Comparison of ENCODE assay signal across 9 mouse cellular contexts in the genomic region with DNA sequence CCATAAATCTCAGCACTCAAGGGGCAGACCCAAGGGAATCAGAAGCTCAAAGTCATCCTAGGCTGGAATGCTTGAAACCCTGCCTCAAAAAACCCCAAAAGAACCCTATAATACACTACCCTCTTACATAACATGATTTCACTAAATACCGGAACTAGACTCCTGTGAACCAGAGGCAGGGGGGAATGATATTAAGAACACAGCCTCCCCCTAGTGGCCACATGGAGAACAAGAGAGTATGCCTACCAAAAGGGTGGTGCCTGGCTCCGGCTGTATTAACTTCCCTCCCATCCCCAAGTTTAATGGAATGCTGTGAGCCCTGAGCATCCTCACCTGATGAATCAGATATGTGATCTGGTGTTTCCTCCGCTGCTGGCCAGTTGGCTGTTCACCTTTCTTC. TPM values are rescaled to one million over a fixed set of nuclear protein-coding genes. Genes with fewer than 3 reads are reported as not detected.
A peak's percentile ranks its signal among the peaks of the same experiment; 100 is the strongest.
DNase-seq lines count a peak whose midpoint lies in the region; ATAC-seq and TF ChIP-seq lines count a peak whose summit lies in the region.
"Had no signal": no experiment of that assay in that cellular context is flagged by ENCODE, and none has a peak within 500 bp of the region (broad histone marks: within the 10 kb centered on the region; RNA-seq: fewer than 3 reads in every experiment).

No protein-coding gene starts in this region.

- H3K4me3 ChIP-seq in heart, adult 2 months, result no peak overlapping the region
- H3K4me3 ChIP-seq in heart, embryonic 11.5 days (ENCODE audit: low read depth, low read length), result no peak overlapping the region
- H3K4me3 ChIP-seq in forebrain, embryonic 12.5 days (replicated peaks), result no peak overlapping the region
- no peak overlapping the region for H3K4me3 ChIP-seq in hindbrain, embryonic 14.5 days (replicated peaks; ENCODE audit: low read length)
- H3K4me3 ChIP-seq: neural tube, embryonic 12.5 days had no signal

- ATAC-seq in heart, embryonic 11.5 days (replicated peaks; ENCODE audit: insufficient number of reproducible peaks, low FRiP score, low TSS enrichment), result no peak
- ATAC-seq in forebrain, embryonic 12.5 days (ENCODE audit: low FRiP score), result peak; percentile 39; the same call in 1 of the 2 replicates
- peak; percentile 53; the same call in 1 of the 2 replicates for ATAC-seq in hindbrain, embryonic 14.5 days (ENCODE audit: low FRiP score)
- peak; percentile 73 for ATAC-seq in megakaryocyte-erythroid progenitor cell, adult 5-6 weeks (replicated peaks; ENCODE audit: low FRiP score, low TSS enrichment, poor library complexity, severe bottlenecking)

- no peaks in the 10 kb centered on the region for H3K79me2 ChIP-seq in heart, adult 2 months (replicated peaks; ENCODE audit: control insufficient read depth, insufficient read depth, low read length)

- intact Hi-C loops in heart, adult 2 months (cut with DNase I), result no loop called here

- no peak for TF ChIP-seq EP300 in heart, adult 2 months (IDR thresholded peaks at IDR 0.05; ENCODE audit: insufficient read depth, low read depth, low read length)

- peaks cover 15% of the 10 kb centered on the region for H3K36me3 ChIP-seq in heart, adult 2 months (ENCODE audit: control insufficient read depth, insufficient read depth, low read length)
- peaks cover 28% of the 10 kb centered on the region for H3K36me3 ChIP-seq in heart, embryonic 11.5 days (ENCODE audit: control insufficient read depth, insufficient read depth, low read length)
- peaks cover 76% of the 10 kb centered on the region for H3K36me3 ChIP-seq in forebrain, embryonic 12.5 days (replicated peaks)
- H3K36me3 ChIP-seq in hindbrain, embryonic 14.5 days (replicated peaks; ENCODE audit: control insufficient read depth, insufficient read depth), result peaks cover 68% of the 10 kb centered on the region

- H3K4me2 ChIP-seq in heart, embryonic 11.5 days, result no peak overlapping the region
- no peak overlapping the region for H3K4me2 ChIP-seq in forebrain, embryonic 12.5 days
- no peak overlapping the region for H3K4me2 ChIP-seq in hindbrain, embryonic 14.5 days (replicated peaks)
- H3K4me2 ChIP-seq: neural tube, embryonic 12.5 days had no signal

- 26% methylated on average over 3 of the region's 3 CpGs for WGBS in heart, adult 2 months
- 38% methylated on average over 3 of the region's 3 CpGs for WGBS in heart, embryonic 11.5 days (ENCODE audit: insufficient replicate concordance)
- WGBS in forebrain, embryonic 12.5 days, result 30% methylated on average over 3 of the region's 3 CpGs
- 26% methylated on average over 3 of the region's 3 CpGs for WGBS in hindbrain, embryonic 14.5 days

- H3K9ac ChIP-seq in heart, adult 2 months (ENCODE audit: low read depth, low read length), result peak overlapping the region; percentile 27; the same call in 1 of the 2 replicates
- H3K9ac ChIP-seq in heart, embryonic 11.5 days (ENCODE audit: low read depth, low read length), result no peak overlapping the region
- H3K9ac ChIP-seq in forebrain, embryonic 12.5 days, result no peak overlapping the region
- H3K9ac ChIP-seq in hindbrain, embryonic 14.5 days, result no peak overlapping the region
- H3K9ac ChIP-seq: neural tube, embryonic 12.5 days had no signal

- no peak overlapping the region for H3K27ac ChIP-seq in heart, adult 2 months
- no peak overlapping the region for H3K27ac ChIP-seq in heart, embryonic 11.5 days (ENCODE audit: low read depth, low read length)
- no peak overlapping the region for H3K27ac ChIP-seq in forebrain, embryonic 12.5 days
- no peak overlapping the region for H3K27ac ChIP-seq in hindbrain, embryonic 14.5 days
- H3K27ac ChIP-seq: neural tube, embryonic 12.5 days had no signal

- peak; percentile 51 to 62 for DNase-seq in heart, adult 2 months
- peak; percentile 35 for DNase-seq in c-Kit-negative CD71-positive TER-119-positive erythroid progenitor cells, embryonic 14.5 days (ENCODE audit: low read depth, low spot score)
- DNase-seq in hindbrain, embryonic 14.5 days (ENCODE audit: low spot score), result peak; percentile 73
- peak; percentile 51 to 67 for DNase-seq in layer of hippocampus, postnatal 25 days (ENCODE audit: extremely low spot score in 1 of 2, low spot score in 1 of 2)
- DNase-seq in skeletal muscle tissue, adult 2 months (ENCODE audit: low read depth, low spot score), result peak; percentile 65

- no peaks in the 10 kb centered on the region for H3K9me3 ChIP-seq in heart, embryonic 11.5 days (replicated peaks; ENCODE audit: control insufficient read depth, low read length)
- no peaks in the 10 kb centered on the region for H3K9me3 ChIP-seq in forebrain, embryonic 12.5 days
- H3K9me3 ChIP-seq in hindbrain, embryonic 14.5 days (ENCODE audit: control insufficient read depth, low read length), result no peaks in the 10 kb centered on the region
- H3K9me3 ChIP-seq: neural tube, embryonic 12.5 days had no signal

- TF ChIP-seq POLR2A in heart, adult 2 months (IDR thresholded peaks at IDR 0.05; ENCODE audit: insufficient read depth, low read depth, low read length), result no peak

- peak; percentile 92 for TF ChIP-seq CTCF in heart, adult 2 months (IDR thresholded peaks at IDR 0.05)

- H3K27me3 ChIP-seq in heart, adult 2 months (ENCODE audit: control insufficient read depth, insufficient read depth, low read length), result no peaks in the 10 kb centered on the region
- H3K27me3 ChIP-seq in heart, embryonic 11.5 days (ENCODE audit: control insufficient read depth, insufficient read depth, low read length), result no peaks in the 10 kb centered on the region
- no peaks in the 10 kb centered on the region for H3K27me3 ChIP-seq in forebrain, embryonic 12.5 days
- H3K27me3 ChIP-seq in hindbrain, embryonic 14.5 days (ENCODE audit: control insufficient read depth, insufficient read depth, low read length), result no peaks in the 10 kb centered on the region
- H3K27me3 ChIP-seq: neural tube, embryonic 12.5 days had no signal

- H3K4me1 ChIP-seq in heart, adult 2 months (ENCODE audit: control insufficient read depth, insufficient read depth, low read length), result peaks cover 9% of the 10 kb centered on the region
- H3K4me1 ChIP-seq in heart, embryonic 11.5 days (ENCODE audit: control insufficient read depth, insufficient read depth, low read length), result no peaks in the 10 kb centered on the region
- H3K4me1 ChIP-seq in forebrain, embryonic 12.5 days, result no peaks in the 10 kb centered on the region
- no peaks in the 10 kb centered on the region; the same call in 1 of the 2 replicates for H3K4me1 ChIP-seq in hindbrain, embryonic 14.5 days (replicated peaks; ENCODE audit: control insufficient read depth, insufficient read depth, low read length)
- H3K4me1 ChIP-seq: neural tube, embryonic 12.5 days had no signal

RNA-seq across cellular contexts. Expression of gene Sh2d2a, which starts 13.3 kb away (rescaled TPM):
- under 1 TPM; 0.05 to 0.27 TPM for total RNA-seq in heart, adult 2 months (2021)
- 0.41 and 0.70 TPM in 2 replicates for polyA plus RNA-seq in heart, adult 2 months (2012; rRNA removed)
- 0.17 TPM in 1 of 2 replicates, not detected in the other for polyA plus RNA-seq in heart, embryonic 11.5 days (2014; fragmentation: Nextera tagmentation; extraction: Ambion mirVana)
- not detected in 2 replicates for polyA plus RNA-seq in forebrain, embryonic 12.5 days (2016; fragmentation: Nextera tagmentation; extraction: Ambion mirVana)
- polyA plus RNA-seq in hindbrain, embryonic 14.5 days (2014; fragmentation: Nextera tagmentation; extraction: Ambion mirVana), result not detected in 2 replicates
- total RNA-seq in layer of hippocampus, postnatal 25 days (2021), result not detected
- 0.74 and 2.2 TPM in 2 replicates for total RNA-seq in megakaryocyte-erythroid progenitor cell, adult 5-6 weeks (2014; fragmentation: Nextera tagmentation)
- 5.2 TPM in 1 of 2 replicates, not detected in the other for total RNA-seq in megakaryocyte-erythroid progenitor cell, adult 5-6 weeks (2017)
- polyA plus RNA-seq: neural tube, embryonic 12.5 days had no signal

RNA-seq across cellular contexts. Expression of gene Prcc, which starts 25.6 kb away (rescaled TPM):
- total RNA-seq in heart, adult 2 months (2021), result 10 to 100 TPM; 46.7 to 50.7 TPM
- polyA plus RNA-seq in heart, adult 2 months (2012; rRNA removed), result 27.6 and 35.9 TPM in 2 replicates
- 14.1 and 14.5 TPM in 2 replicates for polyA plus RNA-seq in heart, embryonic 11.5 days (2014; fragmentation: Nextera tagmentation; extraction: Ambion mirVana)
- 15.8 and 15.9 TPM in 2 replicates for polyA plus RNA-seq in forebrain, embryonic 12.5 days (2016; fragmentation: Nextera tagmentation; extraction: Ambion mirVana)
- polyA plus RNA-seq in hindbrain, embryonic 14.5 days (2014; fragmentation: Nextera tagmentation; extraction: Ambion mirVana), result 15.5 and 17.2 TPM in 2 replicates
- total RNA-seq in layer of hippocampus, postnatal 25 days (2021), result 10 to 100 TPM; 60.5 to 63.5 TPM
- 39.9 and 52.2 TPM in 2 replicates for total RNA-seq in megakaryocyte-erythroid progenitor cell, adult 5-6 weeks (2014; fragmentation: Nextera tagmentation)
- 30.1 and 48.5 TPM in 2 replicates for total RNA-seq in megakaryocyte-erythroid progenitor cell, adult 5-6 weeks (2017)

RNA-seq across cellular contexts. Expression of gene Pear1, which starts 35.7 kb away (rescaled TPM):
- total RNA-seq in heart, adult 2 months (2021), result 10 to 100 TPM; 17.1 to 18.7 TPM
- polyA plus RNA-seq in heart, adult 2 months (2012; rRNA removed), result 42.5 and 45.0 TPM in 2 replicates
- 12.1 and 13.5 TPM in 2 replicates for polyA plus RNA-seq in heart, embryonic 11.5 days (2014; fragmentation: Nextera tagmentation; extraction: Ambion mirVana)
- polyA plus RNA-seq in forebrain, embryonic 12.5 days (2016; fragmentation: Nextera tagmentation; extraction: Ambion mirVana), result 5.7 and 6.8 TPM in 2 replicates
- 9.9 and 10.2 TPM in 2 replicates for polyA plus RNA-seq in hindbrain, embryonic 14.5 days (2014; fragmentation: Nextera tagmentation; extraction: Ambion mirVana)
- total RNA-seq in layer of hippocampus, postnatal 25 days (2021), result 10 to 100 TPM; 11.1 TPM
- 3.3 and 15.3 TPM in 2 replicates for total RNA-seq in megakaryocyte-erythroid progenitor cell, adult 5-6 weeks (2014; fragmentation: Nextera tagmentation)
- 3.2 and 4.3 TPM in 2 replicates for total RNA-seq in megakaryocyte-erythroid progenitor cell, adult 5-6 weeks (2017)

RNA-seq across cellular contexts. Expression of gene Hdgf, which starts 46.3 kb away (rescaled TPM):
- 100 to 1,000 TPM; 106 to 125 TPM for total RNA-seq in heart, adult 2 months (2021)
- polyA plus RNA-seq in heart, adult 2 months (2012; rRNA removed), result 61.6 and 99.5 TPM in 2 replicates
- 172 and 179 TPM in 2 replicates for polyA plus RNA-seq in heart, embryonic 11.5 days (2014; fragmentation: Nextera tagmentation; extraction: Ambion mirVana)
- 251 and 295 TPM in 2 replicates for polyA plus RNA-seq in forebrain, embryonic 12.5 days (2016; fragmentation: Nextera tagmentation; extraction: Ambion mirVana)
- 163 and 179 TPM in 2 replicates for polyA plus RNA-seq in hindbrain, embryonic 14.5 days (2014; fragmentation: Nextera tagmentation; extraction: Ambion mirVana)
- total RNA-seq in layer of hippocampus, postnatal 25 days (2021), result 100 to 1,000 TPM; 134 to 145 TPM
- 676 and 813 TPM in 2 replicates for total RNA-seq in megakaryocyte-erythroid progenitor cell, adult 5-6 weeks (2014; fragmentation: Nextera tagmentation)
- 908 and 1,020 TPM in 2 replicates for total RNA-seq in megakaryocyte-erythroid progenitor cell, adult 5-6 weeks (2017)

RNA-seq across cellular contexts. Expression of gene Mrpl24, which starts 59.5 kb away (rescaled TPM):
- total RNA-seq in heart, adult 2 months (2021), result 10 to 100 TPM; 70.4 to 71.9 TPM
- polyA plus RNA-seq in heart, adult 2 months (2012; rRNA removed), result 53.3 and 88.7 TPM in 2 replicates
- 67.3 and 68.2 TPM in 2 replicates for polyA plus RNA-seq in heart, embryonic 11.5 days (2014; fragmentation: Nextera tagmentation; extraction: Ambion mirVana)
- polyA plus RNA-seq in forebrain, embryonic 12.5 days (2016; fragmentation: Nextera tagmentation; extraction: Ambion mirVana), result 75.8 and 86.1 TPM in 2 replicates
- 50.0 and 53.5 TPM in 2 replicates for polyA plus RNA-seq in hindbrain, embryonic 14.5 days (2014; fragmentation: Nextera tagmentation; extraction: Ambion mirVana)
- 10 to 100 TPM; 52.8 to 54.1 TPM for total RNA-seq in layer of hippocampus, postnatal 25 days (2021)
- total RNA-seq in megakaryocyte-erythroid progenitor cell, adult 5-6 weeks (2014; fragmentation: Nextera tagmentation), result 147 and 201 TPM in 2 replicates
- total RNA-seq in megakaryocyte-erythroid progenitor cell, adult 5-6 weeks (2017), result 116 and 118 TPM in 2 replicates
